Mouse (Mus musculus) intestine, embryonic 14.5 days (tissue): ENCODE data around the gene Tcp11l1. TPM values are rescaled to one million over a fixed set of nuclear protein-coding genes. Genes with fewer than 3 reads are reported as not detected.

Experiments
- polyA plus RNA-seq: library from polyadenylated mRNA; unstranded; fragments of >200 nt; fragmentation: Nextera tagmentation; extraction: Ambion mirVana; gene quantifications from 2 replicates; pipeline ENCODE4 v1.2.1, GENCODE M21; 2014

Tcp11l1 gene
- polyA plus RNA-seq, 1 experiment from 2014 or later = 52.6 TPM

Other genes with a start within 250 kb of the Tcp11l1 start
- 22.5 and 22.8 TPM in 2 replicates for gene Hipk3, start 217.7 kb downstream of the Tcp11l1 start, polyA plus RNA-seq
- gene Cstf3, start 121.6 kb downstream of the Tcp11l1 start, polyA plus RNA-seq = 58.5 and 71.2 TPM in 2 replicates
- gene Pin1rt1, start 4.2 kb upstream of the Tcp11l1 start, polyA plus RNA-seq = 0.15 and 0.20 TPM in 2 replicates
- gene Depdc7, start 30.7 kb upstream of the Tcp11l1 start, polyA plus RNA-seq = 17.8 and 19.5 TPM in 2 replicates
- gene Qser1, start 104.6 kb upstream of the Tcp11l1 start, polyA plus RNA-seq = 15.8 and 16.5 TPM in 2 replicates
- 1.3 and 2.7 TPM in 2 replicates for gene Prrg4, start 137.7 kb upstream of the Tcp11l1 start, polyA plus RNA-seq
- 7.2 and 10.2 TPM in 2 replicates for gene Ccdc73, start 155.6 kb upstream of the Tcp11l1 start, polyA plus RNA-seq